Mouse (Mus musculus): ENCODE measurements around the gene Gm17657. TPM values are rescaled to one million over a fixed set of nuclear protein-coding genes. Genes with fewer than 3 reads are reported as not detected.

Gene Gm17657
- polyA plus RNA-seq, 1 experiment from 2014 or later = not detected

DNA sequence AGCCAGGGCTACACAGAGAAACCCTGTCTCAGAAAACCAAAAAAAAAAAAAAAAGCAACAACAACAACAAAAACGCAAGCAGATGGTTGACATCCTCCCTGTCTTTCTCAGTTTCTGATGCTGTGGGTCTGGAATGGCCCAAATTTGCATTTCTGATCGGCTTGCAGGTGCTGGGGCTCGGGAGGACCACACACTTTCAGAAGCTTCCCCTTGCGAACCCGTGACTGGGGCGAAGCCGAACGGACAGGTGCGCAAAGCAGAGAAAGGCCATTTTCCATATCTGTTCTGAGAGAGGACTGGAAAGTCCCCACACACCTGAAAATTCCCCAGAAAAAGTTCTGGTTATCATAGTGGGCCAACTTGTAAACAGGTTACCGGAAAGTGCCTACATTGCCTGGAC lies 72.1 kb downstream of the Gm17657 start:
- Histone ChIP-seq H3K36me3 (no peaks in the 10 kb centered on the region), H3K9me3 (replicated peaks) (no peaks in the 10 kb centered on the region), H3K4me1 (no peaks in the 10 kb centered on the region), H3K27me3 (no peaks in the 10 kb centered on the region), H3K4me2 (no peak overlapping the region), H3K4me3 (replicated peaks) (no peak overlapping the region), H3K9ac (no peak overlapping the region), H3K27ac (no peak overlapping the region)
- ATAC-seq (replicated peaks; ENCODE audit: low FRiP score) = no peak
- WGBS = 90% methylated on average over 10 of the region's 10 CpGs

DNA sequence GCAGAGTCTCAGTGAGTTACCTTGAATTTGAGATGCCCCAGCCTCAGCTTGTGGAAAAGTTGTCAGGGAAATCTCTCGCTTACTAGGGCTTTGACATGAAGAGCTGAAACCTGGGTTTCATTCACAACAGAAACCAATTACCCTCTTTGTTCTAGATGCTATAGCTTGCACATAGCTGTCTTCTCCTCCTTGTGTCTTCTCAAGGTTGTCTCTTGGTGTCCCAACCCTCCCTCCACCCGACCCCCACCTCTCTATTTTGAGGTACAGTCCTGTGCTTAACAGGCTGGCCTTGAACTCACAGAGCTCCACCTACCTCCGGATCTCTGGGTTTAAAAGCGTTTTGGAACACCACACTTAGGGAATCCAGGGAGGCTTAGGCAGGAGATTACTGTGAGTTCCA lies 73.0 kb downstream of the Gm17657 start:
- no peak overlapping the region for H3K27ac ChIP-seq
- H3K27me3 ChIP-seq = no peaks in the 10 kb centered on the region
- H3K4me3 ChIP-seq (replicated peaks) = no peak overlapping the region
- 81% methylated on average over 4 of the region's 4 CpGs for WGBS
- no peaks in the 10 kb centered on the region for H3K4me1 ChIP-seq
- no peaks in the 10 kb centered on the region for H3K36me3 ChIP-seq
- H3K9me3 ChIP-seq (replicated peaks) = no peaks in the 10 kb centered on the region
- ATAC-seq (replicated peaks; ENCODE audit: low FRiP score) = no peak
- H3K9ac ChIP-seq = no peak overlapping the region
- H3K4me2 ChIP-seq = no peak overlapping the region

DNA sequence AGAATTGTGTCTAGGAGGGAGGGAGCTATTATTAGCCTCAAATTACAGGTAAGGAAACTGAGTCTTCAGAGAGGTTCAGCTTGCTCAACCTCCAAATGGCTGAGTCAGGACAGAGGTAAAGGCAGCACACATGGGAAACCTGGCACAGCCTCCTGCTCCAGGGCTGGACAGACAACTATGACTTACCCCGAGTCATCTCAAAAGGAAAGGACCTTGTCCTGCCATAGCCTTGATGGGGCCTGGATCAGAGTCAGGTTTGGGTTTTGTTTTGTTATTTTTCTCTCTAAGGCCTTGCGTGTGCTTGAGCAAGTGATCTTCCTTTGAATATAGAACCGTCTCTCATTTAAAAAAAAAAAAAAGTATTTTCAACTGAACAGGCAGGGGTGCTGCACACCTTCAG lies 74.3 kb downstream of the Gm17657 start:
- no peak overlapping the region for H3K4me2 ChIP-seq
- ATAC-seq (replicated peaks; ENCODE audit: low FRiP score) = no peak
- H3K36me3 ChIP-seq = no peaks in the 10 kb centered on the region
- peaks cover 6% of the 10 kb centered on the region for H3K4me1 ChIP-seq
- WGBS = 89% methylated on average over 3 of the region's 3 CpGs
- H3K27me3 ChIP-seq = no peaks in the 10 kb centered on the region
- H3K9me3 ChIP-seq (replicated peaks) = no peaks in the 10 kb centered on the region
- H3K9ac ChIP-seq = no peak overlapping the region
- H3K4me3 ChIP-seq (replicated peaks) = no peak overlapping the region
- no peak overlapping the region for H3K27ac ChIP-seq

DNA sequence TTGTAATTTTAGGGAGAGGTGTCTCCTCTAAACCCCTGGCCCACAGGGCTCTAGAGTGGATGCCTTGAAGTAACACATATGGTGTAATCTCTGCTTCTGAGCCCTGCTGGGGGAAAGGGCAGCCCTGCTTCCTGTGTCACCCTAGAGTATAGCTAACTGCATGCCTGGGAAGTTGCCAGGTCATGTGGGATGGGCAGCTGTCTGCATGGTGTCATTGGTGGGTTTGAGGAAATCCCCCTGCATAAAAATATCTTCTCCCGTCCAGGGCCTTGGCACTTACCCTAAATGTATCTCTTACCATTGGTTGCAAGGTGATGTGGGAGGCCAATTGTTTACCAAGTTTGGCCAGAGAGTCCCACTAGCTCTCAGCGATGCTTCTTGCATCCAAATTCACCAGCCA lies 75.4 kb downstream of the Gm17657 start:
- Histone ChIP-seq H3K27me3 (no peaks in the 10 kb centered on the region), H3K9me3 (replicated peaks) (no peaks in the 10 kb centered on the region), H3K36me3 (no peaks in the 10 kb centered on the region), H3K9ac (no peak overlapping the region), H3K4me1 (peaks cover 11% of the 10 kb centered on the region), H3K27ac (no peak overlapping the region), H3K4me3 (replicated peaks) (no peak overlapping the region), H3K4me2 (no peak overlapping the region)
- no peak for ATAC-seq (replicated peaks; ENCODE audit: low FRiP score)
- WGBS = 78% methylated on average over 2 of the region's 2 CpGs

DNA sequence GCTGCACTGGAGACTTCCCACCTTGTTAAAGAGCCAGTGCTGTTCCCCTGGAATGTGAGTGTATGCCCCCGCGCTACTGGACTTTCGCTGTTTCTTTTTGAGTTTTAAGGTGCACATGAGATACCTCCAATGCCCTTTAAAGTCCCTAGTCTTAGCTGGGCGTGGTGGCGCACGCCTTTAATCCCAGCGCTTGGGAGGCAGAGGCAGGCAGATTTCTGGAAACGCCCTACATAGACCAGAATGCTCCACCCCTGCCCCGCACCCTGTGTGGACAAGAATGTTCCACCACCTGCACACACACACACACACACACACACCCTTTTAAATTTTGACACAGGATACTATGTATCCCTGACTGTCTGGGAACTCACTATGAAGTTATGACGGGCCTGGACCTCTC lies 76.0 kb downstream of the Gm17657 start:
- Histone ChIP-seq H3K36me3 (no peaks in the 10 kb centered on the region), H3K27me3 (no peaks in the 10 kb centered on the region), H3K4me3 (replicated peaks) (no peak overlapping the region), H3K4me1 (peaks cover 11% of the 10 kb centered on the region), H3K9ac (no peak overlapping the region), H3K9me3 (replicated peaks) (no peaks in the 10 kb centered on the region), H3K27ac (no peak overlapping the region), H3K4me2 (no peak overlapping the region)
- WGBS = 94% methylated on average over 10 of the region's 10 CpGs
- no peak for ATAC-seq (replicated peaks; ENCODE audit: low FRiP score)

Small RNAs within 50 kb of the gene (microRNA-seq; reads per million reads assigned to microRNA genes)
- gene Mir7667 = not detected

Other genes starting within 250 kb of the Gm17657 start
- 3.4 and 5.8 TPM in 2 replicates for gene Pi16, start 232.0 kb downstream of the Gm17657 start, polyA plus RNA-seq (2015; fragmentation: Nextera tagmentation; extraction: Ambion mirVana)
- gene Mtch1, start 201.7 kb downstream of the Gm17657 start, polyA plus RNA-seq (2015; fragmentation: Nextera tagmentation; extraction: Ambion mirVana) = 289 and 308 TPM in 2 replicates
- 12.0 and 13.0 TPM in 2 replicates for gene Fgd2, start 188.7 kb downstream of the Gm17657 start, polyA plus RNA-seq (2015; fragmentation: Nextera tagmentation; extraction: Ambion mirVana)
- gene Pim1, start 58.9 kb downstream of the Gm17657 start, polyA plus RNA-seq (2015; fragmentation: Nextera tagmentation; extraction: Ambion mirVana) = 17.8 and 17.9 TPM in 2 replicates
- gene Tbc1d22b, start 147 bp upstream of the Gm17657 start, polyA plus RNA-seq (2015; fragmentation: Nextera tagmentation; extraction: Ambion mirVana) = 16.7 and 19.3 TPM in 2 replicates
- gene Tmem217, start 2.7 kb upstream of the Gm17657 start, polyA plus RNA-seq (2015; fragmentation: Nextera tagmentation; extraction: Ambion mirVana) = 0.80 and 1.2 TPM in 2 replicates
- gene Rnf8, start 65.2 kb upstream of the Gm17657 start, polyA plus RNA-seq (2015; fragmentation: Nextera tagmentation; extraction: Ambion mirVana) = 73.7 and 76.0 TPM in 2 replicates
- 2.8 TPM in 2 replicates for gene Gm28043, start 65.2 kb upstream of the Gm17657 start, polyA plus RNA-seq (2015; fragmentation: Nextera tagmentation; extraction: Ambion mirVana)
- 122 and 126 TPM in 2 replicates for gene Cmtr1, start 111.0 kb upstream of the Gm17657 start, polyA plus RNA-seq (2015; fragmentation: Nextera tagmentation; extraction: Ambion mirVana)
- gene Ccdc167, start 167.4 kb upstream of the Gm17657 start, polyA plus RNA-seq (2015; fragmentation: Nextera tagmentation; extraction: Ambion mirVana) = 14.2 and 15.5 TPM in 2 replicates

Data from kidney, embryonic 15.5 days (tissue).